Mouse (Mus musculus) liver, adult 2 months (tissue): ENCODE results near the gene Shoc2. TPM values are rescaled to one million over a fixed set of nuclear protein-coding genes. Genes with fewer than 3 reads are reported as not detected.

Source experiments
- DNase-seq: peaks from one replicate; pipeline ENCODE4 v3.0.0-alpha.2; 2011; ENCODE audit warnings: low read depth, low spot score; ENCODE audit errors: extremely low read depth
- H3K27ac ChIP-seq: fragments of 200-500 bp; replicated peaks from 2 replicates; pipeline ENCODE4 v1.5.1; 2012; ENCODE audit warnings: low read depth, mild to moderate bottlenecking, control low read depth, inconsistent platforms, low read length; ENCODE audit not compliant: insufficient read depth
- H3K27me3 ChIP-seq: fragments of 200-500 bp; 2 replicates; pipeline ENCODE4 v1.6.1; 2012; ENCODE audit warnings: mild to moderate bottlenecking, moderate library complexity, low read length, inconsistent platforms; ENCODE audit not compliant: control insufficient read depth, insufficient read depth
- H3K36me3 ChIP-seq: fragments of 200-500 bp; 2 replicates; pipeline ENCODE4 v1.6.1; 2012; ENCODE audit warnings: low read length, inconsistent platforms; ENCODE audit not compliant: control insufficient read depth, insufficient read depth
- H3K4me1 ChIP-seq: fragments of 200-500 bp; 2 replicates; pipeline ENCODE4 v1.6.1; 2011; ENCODE audit warnings: low read length; ENCODE audit not compliant: control insufficient read depth, insufficient read depth
- H3K4me3 ChIP-seq: fragments of 200-500 bp; 2 replicates; pipeline ENCODE4 v1.5.1; 2011; ENCODE audit warnings: low read depth, mild to moderate bottlenecking, control low read depth, low read length, moderate library complexity; ENCODE audit not compliant: insufficient read depth
- H3K79me2 ChIP-seq: fragments of 200-500 bp; 2 replicates; pipeline ENCODE4 v1.6.1; 2012; ENCODE audit warnings: inconsistent platforms, mild to moderate bottlenecking, low read length, moderate library complexity; ENCODE audit not compliant: control insufficient read depth, insufficient read depth
- H3K9ac ChIP-seq: fragments of 200-500 bp; 2 replicates; pipeline ENCODE4 v1.6.1; 2012; ENCODE audit warnings: low read depth, mild to moderate bottlenecking, control low read depth, inconsistent platforms, low read length
- CTCF ChIP-seq: fragments of 200-500 bp; IDR thresholded peaks from 2 replicates; pipeline ENCODE4 v1.5.1; 2011; ENCODE audit warnings: low read depth, low read length, control low read depth
- POLR2A ChIP-seq: fragments of 200-500 bp; IDR thresholded peaks from 2 replicates; pipeline ENCODE4 v1.6.1; 2011; ENCODE audit warnings: low read length, control low read depth; ENCODE audit not compliant: insufficient read depth; ENCODE audit errors: extremely low read depth
- WGBS: fragments of 180-500 bp; shearing (Covaris S2); methylation state at CpG from one replicate; pipeline ENCODE4 v1.1.7; 2018; 5-methylcytosine and 5-hydroxymethylcytosine counted together
- polyA plus RNA-seq: library from polyadenylated mRNA; depleted of rRNA; stranded (reverse); fragments of >200 nt; gene quantifications from 2 replicates; pipeline ENCODE4 v1.2.3, GENCODE M21; 2012
- total RNA-seq: library from RNA; depleted of rRNA; stranded (reverse); fragments of >200 nt; gene quantifications from 2 replicates; pipeline ENCODE4 v1.2.3, GENCODE M21; 2014

Gene Shoc2
- total and polyA plus RNA-seq, 2 experiments, result 9.7 to 21.8 TPM

DNA sequence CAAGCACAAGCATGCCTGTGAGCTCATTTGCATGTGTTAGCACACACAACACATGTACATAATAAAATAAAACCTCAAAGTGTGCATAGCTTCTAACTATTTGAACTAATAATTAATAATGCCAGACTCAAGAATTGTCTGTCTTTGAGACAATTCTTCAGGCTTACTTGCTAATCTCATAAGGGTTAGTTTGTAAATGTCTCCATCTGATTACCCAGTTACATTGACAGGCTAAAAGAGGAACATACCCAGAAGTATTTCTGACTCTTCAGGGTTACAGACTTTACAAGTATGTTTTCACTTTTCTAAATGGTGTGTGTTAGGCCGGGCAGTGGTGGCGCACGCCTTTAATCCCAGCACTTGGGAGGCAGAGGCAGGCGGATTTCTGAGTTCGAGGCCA lies 71.4 kb downstream of the Shoc2 start:
- Histone ChIP-seq H3K4me1 (peaks cover 8% of the 10 kb centered on the region), H3K4me3 (no peak overlapping the region), H3K27me3 (no peaks in the 10 kb centered on the region), H3K9ac (no peak overlapping the region), H3K79me2 (peaks cover 16% of the 10 kb centered on the region), H3K27ac (no peak overlapping the region), H3K36me3 (peaks cover 3% of the 10 kb centered on the region; the same call in 1 of the 2 replicates)
- 98% methylated on average over 5 of the region's 5 CpGs for WGBS
- no peak for TF ChIP-seq POLR2A
- no peak for TF ChIP-seq CTCF
- no peak for DNase-seq

DNA sequence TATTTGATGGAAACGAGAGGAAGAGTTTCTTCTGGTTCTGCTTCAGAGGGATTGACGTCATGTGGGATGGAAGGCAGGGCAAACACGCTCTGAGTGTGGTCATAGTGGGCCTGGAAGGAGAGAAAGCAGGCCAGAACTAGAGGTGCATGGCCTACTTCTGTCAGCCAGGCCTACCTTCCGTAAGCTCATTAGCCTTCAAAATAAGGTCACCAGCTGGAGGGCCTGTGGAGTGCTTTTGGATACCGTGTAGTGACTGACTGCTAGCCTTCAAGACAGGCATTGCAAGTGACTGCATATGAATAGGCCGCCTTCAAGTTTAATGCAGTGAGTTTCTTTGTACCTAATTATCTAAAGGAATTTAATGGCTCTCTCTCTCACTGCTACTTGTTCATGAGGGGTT lies 91.0 kb downstream of the Shoc2 start:
- Histone ChIP-seq H3K4me3 (no peak overlapping the region), H3K4me1 (no peaks in the 10 kb centered on the region), H3K27me3 (no peaks in the 10 kb centered on the region), H3K9ac (no peak overlapping the region), H3K27ac (no peak overlapping the region), H3K36me3 (peaks cover 18% of the 10 kb centered on the region), H3K79me2 (no peaks in the 10 kb centered on the region)
- TF ChIP-seq CTCF (no peak), POLR2A (no peak)
- WGBS, result 96% methylated on average over 6 of the region's 6 CpGs
- no peak for DNase-seq

DNA sequence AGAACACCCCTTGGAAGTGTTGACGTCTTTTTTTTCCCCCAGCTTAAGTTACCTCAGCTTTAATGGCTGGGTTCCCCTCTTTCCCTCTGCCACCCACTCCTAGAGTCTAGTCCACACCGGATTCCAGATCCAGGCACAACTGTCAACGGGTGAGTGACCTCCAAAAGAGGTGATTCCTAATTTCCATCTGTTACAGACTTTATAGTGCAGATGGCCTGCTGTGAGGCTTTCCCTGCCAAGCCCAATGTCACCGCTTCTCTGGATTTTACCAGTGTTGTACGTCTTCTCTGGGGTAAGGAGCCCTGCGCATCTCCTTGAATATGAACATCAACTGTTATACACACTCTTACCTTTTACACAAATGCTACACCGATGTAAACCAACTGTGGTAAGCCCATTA lies 95.3 kb downstream of the Shoc2 start:
- WGBS, result 80% methylated on average over 7 of the region's 7 CpGs
- Histone ChIP-seq H3K27me3 (no peaks in the 10 kb centered on the region), H3K27ac (no peak overlapping the region), H3K9ac (no peak overlapping the region), H3K4me1 (no peaks in the 10 kb centered on the region), H3K79me2 (no peaks in the 10 kb centered on the region), H3K4me3 (no peak overlapping the region), H3K36me3 (no peaks in the 10 kb centered on the region)
- no peak for TF ChIP-seq CTCF
- no peak for TF ChIP-seq POLR2A
- DNase-seq, result no peak

DNA sequence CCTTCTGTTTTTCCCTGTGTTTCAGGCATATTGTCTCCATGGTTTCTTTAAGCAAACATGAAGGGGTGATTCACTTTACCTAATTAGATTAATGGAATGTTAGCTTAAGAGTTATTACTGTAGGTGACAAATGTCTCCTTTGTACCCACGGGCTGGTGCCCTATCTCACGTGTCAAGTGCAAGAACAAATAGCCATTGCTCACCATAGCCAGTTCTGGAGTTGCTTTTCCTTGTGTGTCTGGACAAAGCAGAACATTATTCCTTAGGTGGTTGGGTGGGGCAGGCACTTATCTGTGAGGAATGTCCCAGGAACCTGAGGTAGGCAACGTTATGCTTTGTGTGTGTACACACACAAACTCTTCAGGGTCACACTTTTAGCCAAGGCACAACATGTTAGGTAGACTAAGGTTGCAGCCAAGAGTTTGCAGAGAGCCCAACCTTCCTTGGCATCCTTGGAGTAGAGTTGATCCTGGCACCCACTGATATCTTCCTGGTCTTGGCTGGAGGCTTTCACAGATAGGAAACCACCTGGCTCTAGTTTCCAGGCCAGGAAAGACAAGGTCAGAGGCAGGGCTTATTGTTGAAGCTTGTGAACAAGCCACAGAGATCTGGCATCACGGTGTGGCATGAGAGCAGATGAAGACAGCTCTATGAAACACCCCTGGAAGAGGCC lies 96.4 kb downstream of the Shoc2 start:
- DNase-seq, result no peak
- Histone ChIP-seq H3K36me3 (no peaks in the 10 kb centered on the region), H3K27ac (no peak overlapping the region), H3K79me2 (no peaks in the 10 kb centered on the region), H3K4me3 (no peak overlapping the region), H3K27me3 (peaks cover 10% of the 10 kb centered on the region; the same call in 1 of the 2 replicates), H3K9ac (no peak overlapping the region), H3K4me1 (no peaks in the 10 kb centered on the region; the same call in 1 of the 2 replicates)
- TF ChIP-seq POLR2A, result no peak
- TF ChIP-seq CTCF, result no peak
- WGBS, result 50% methylated on average over 4 of the region's 4 CpGs

DNA sequence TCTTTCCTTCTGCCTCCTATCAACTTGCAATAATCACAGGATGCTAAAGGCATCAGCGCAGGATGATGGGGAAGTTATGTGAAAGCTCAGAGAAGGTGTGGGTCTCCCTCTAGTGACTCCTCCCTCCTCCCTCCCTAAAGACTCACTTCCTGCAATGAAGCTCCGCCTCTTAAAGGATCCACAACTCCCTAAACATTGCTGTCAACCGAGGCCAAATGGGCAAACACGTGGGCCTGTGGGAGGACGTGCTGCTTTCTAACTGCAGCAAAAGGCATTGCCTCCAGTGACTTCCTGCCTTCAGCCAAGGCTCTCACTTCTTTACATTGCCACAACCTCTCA lies 96.9 kb downstream of the Shoc2 start:
- Histone ChIP-seq H3K9ac (no peak overlapping the region), H3K4me3 (no peak overlapping the region), H3K27ac (no peak overlapping the region), H3K27me3 (peaks cover 12% of the 10 kb centered on the region; the same call in 1 of the 2 replicates), H3K36me3 (no peaks in the 10 kb centered on the region), H3K4me1 (no peaks in the 10 kb centered on the region; the same call in 1 of the 2 replicates), H3K79me2 (no peaks in the 10 kb centered on the region)
- WGBS, result 32% methylated on average over 5 of the region's 5 CpGs
- TF ChIP-seq POLR2A, result no peak
- no peak for TF ChIP-seq CTCF
- DNase-seq, result no peak

DNA sequence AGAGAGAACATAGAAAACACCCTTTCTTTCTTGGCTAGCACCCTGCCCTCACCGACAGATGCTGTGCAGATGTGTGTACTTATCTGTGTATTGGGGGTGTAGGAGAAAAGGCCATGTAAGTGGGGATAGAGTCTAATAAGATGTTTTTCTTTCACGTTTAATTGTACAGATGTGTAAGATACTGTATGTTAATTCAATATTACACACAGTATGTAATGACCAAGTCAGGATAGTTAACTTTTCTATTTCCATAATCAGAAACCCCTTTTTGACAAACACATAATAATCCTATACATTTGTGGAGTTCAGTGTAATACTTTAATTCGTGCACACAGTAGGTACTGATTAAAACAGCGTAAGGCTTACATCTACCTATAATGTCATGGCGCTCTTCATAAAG lies 99.7 kb downstream of the Shoc2 start, which contains the start of gene Adra2a:
Gene Adra2a (plus strand): TSS at position 301 of the 400 bp plus-strand sequence.
- TF ChIP-seq POLR2A (no peak), CTCF (no peak)
- no peak within 1 kb of the TSS for H3K27ac ChIP-seq
- 82% methylated on average over 5 of the region's 5 CpGs for WGBS
- no peaks in the 10 kb centered on the region for H3K79me2 ChIP-seq
- H3K4me3 ChIP-seq, result peak within 1 kb of the TSS; percentile 48; the same call in 1 of the 2 replicates
- DNase-seq, result no peak
- peaks cover 21% of the 10 kb centered on the region; the same call in 1 of the 2 replicates for H3K27me3 ChIP-seq
- H3K4me1 ChIP-seq, result peaks cover 9% of the 10 kb centered on the region
- H3K9ac ChIP-seq, result 0 out of 2 replicates have a peak within 1 kb of the TSS, but pooled peaks have one; percentile 13
- H3K36me3 ChIP-seq, result no peaks in the 10 kb centered on the region
